Mouse (Mus musculus): Measurements from ENCODE around the gene Cdyl. TPM values are rescaled to one million over a fixed set of nuclear protein-coding genes. Genes with fewer than 3 reads are reported as not detected.

Gene Cdyl
- polyA plus RNA-seq, 1 experiment from 2014 or later, result 13.1 TPM

- H3K27ac ChIP-seq, result 0 out of 2 replicates have a peak overlapping the region, but pooled peaks have one; percentile 6
- no peak overlapping the region for H3K9ac ChIP-seq
- no peaks in the 10 kb centered on the region for H3K36me3 ChIP-seq
- H3K4me1 ChIP-seq, result peaks cover 21% of the 10 kb centered on the region
- H3K4me2 ChIP-seq, result no peak overlapping the region
- no peaks in the 10 kb centered on the region for H3K27me3 ChIP-seq
- no peak overlapping the region for H3K4me3 ChIP-seq (replicated peaks)
- H3K9me3 ChIP-seq (replicated peaks), result no peaks in the 10 kb centered on the region
- 41% methylated on average over 7 of the region's 7 CpGs for WGBS
- ATAC-seq (replicated peaks; ENCODE audit: low FRiP score), result peak; percentile 61
These were observed 134.7 kb downstream of the Cdyl start for GRCm38 (mm10) chr13:35794309-35794708.

GRCm38 (mm10) chr13:35794774-35795173 lies 135.1 kb downstream of the Cdyl start:
- Histone ChIP-seq H3K9ac (no peak overlapping the region), H3K4me3 (replicated peaks) (no peak overlapping the region), H3K27ac (0 out of 2 replicates have a peak overlapping the region, but pooled peaks have one; percentile 19), H3K4me2 (no peak overlapping the region), H3K4me1 (peaks cover 21% of the 10 kb centered on the region), H3K27me3 (no peaks in the 10 kb centered on the region), H3K9me3 (replicated peaks) (no peaks in the 10 kb centered on the region), H3K36me3 (no peaks in the 10 kb centered on the region)
- 65% methylated on average over 4 of the region's 4 CpGs for WGBS
- ATAC-seq (replicated peaks; ENCODE audit: low FRiP score), result 0 out of 2 replicates have a peak, but pooled peaks have one; percentile 60

- no peak for ATAC-seq (replicated peaks; ENCODE audit: low FRiP score)
- WGBS, result 58% methylated on average over 2 of the region's 2 CpGs
These were observed 136.3 kb downstream of the Cdyl start for GRCm38 (mm10) chr13:35795887-35796286.

GRCm38 (mm10) chr13:35796352-35796751 lies 136.7 kb downstream of the Cdyl start:
- Histone ChIP-seq H3K27me3 (no peaks in the 10 kb centered on the region), H3K27ac (no peak overlapping the region), H3K4me1 (peaks cover 22% of the 10 kb centered on the region), H3K4me2 (no peak overlapping the region), H3K4me3 (replicated peaks) (no peak overlapping the region), H3K9ac (no peak overlapping the region), H3K36me3 (no peaks in the 10 kb centered on the region), H3K9me3 (replicated peaks) (no peaks in the 10 kb centered on the region)
- WGBS, result 36% methylated on average over 4 of the region's 4 CpGs
- no peak for ATAC-seq (replicated peaks; ENCODE audit: low FRiP score)

More at GRCm38 (mm10) chr13:35795887-35796286, 136.3 kb downstream of the Cdyl start:
- Histone ChIP-seq H3K36me3 (no peaks in the 10 kb centered on the region), H3K4me1 (peaks cover 22% of the 10 kb centered on the region), H3K4me2 (no peak overlapping the region), H3K27ac (no peak overlapping the region), H3K9me3 (replicated peaks) (no peaks in the 10 kb centered on the region), H3K4me3 (replicated peaks) (no peak overlapping the region), H3K9ac (no peak overlapping the region), H3K27me3 (no peaks in the 10 kb centered on the region)

GRCm38 (mm10) chr13:35797811-35798522 lies 138.3 kb downstream of the Cdyl start:
- Histone ChIP-seq H3K36me3 (no peaks in the 10 kb centered on the region), H3K4me3 (replicated peaks) (no peak overlapping the region), H3K9ac (no peak overlapping the region), H3K4me1 (peaks cover 22% of the 10 kb centered on the region), H3K27ac (no peak overlapping the region), H3K4me2 (no peak overlapping the region), H3K9me3 (replicated peaks) (no peaks in the 10 kb centered on the region), H3K27me3 (no peaks in the 10 kb centered on the region)
- 85% methylated on average over 13 of the region's 13 CpGs for WGBS
- no peak for ATAC-seq (replicated peaks; ENCODE audit: low FRiP score)

- H3K4me3 ChIP-seq (replicated peaks), result no peak overlapping the region
- WGBS, result 72% methylated on average over 9 of the region's 9 CpGs
- no peak overlapping the region for H3K4me2 ChIP-seq
- no peak overlapping the region for H3K27ac ChIP-seq
- H3K9ac ChIP-seq, result no peak overlapping the region
- H3K36me3 ChIP-seq, result no peaks in the 10 kb centered on the region
- H3K9me3 ChIP-seq (replicated peaks), result no peaks in the 10 kb centered on the region
- ATAC-seq (replicated peaks; ENCODE audit: low FRiP score), result no peak
- no peaks in the 10 kb centered on the region for H3K27me3 ChIP-seq
- H3K4me1 ChIP-seq, result peaks cover 22% of the 10 kb centered on the region
These were observed 139.0 kb downstream of the Cdyl start for GRCm38 (mm10) chr13:35798645-35799044.

GRCm38 (mm10) chr13:35800270-35800669 lies 140.6 kb downstream of the Cdyl start:
- Histone ChIP-seq H3K9me3 (replicated peaks) (no peaks in the 10 kb centered on the region), H3K4me2 (no peak overlapping the region), H3K27me3 (no peaks in the 10 kb centered on the region), H3K27ac (no peak overlapping the region), H3K4me3 (replicated peaks) (no peak overlapping the region), H3K9ac (no peak overlapping the region), H3K36me3 (no peaks in the 10 kb centered on the region), H3K4me1 (peaks cover 13% of the 10 kb centered on the region)
- 73% methylated on average over 7 of the region's 7 CpGs for WGBS
- no peak for ATAC-seq (replicated peaks; ENCODE audit: low FRiP score)

- no peak overlapping the region for H3K9ac ChIP-seq
- H3K27ac ChIP-seq, result no peak overlapping the region
- H3K4me3 ChIP-seq (replicated peaks), result no peak overlapping the region
- ATAC-seq (replicated peaks; ENCODE audit: low FRiP score), result no peak
- WGBS, result 64% methylated on average over 3 of the region's 3 CpGs
- H3K27me3 ChIP-seq, result no peaks in the 10 kb centered on the region
- no peaks in the 10 kb centered on the region for H3K9me3 ChIP-seq (replicated peaks)
- peaks cover 9% of the 10 kb centered on the region; the same call in 1 of the 2 replicates for H3K4me1 ChIP-seq
- H3K36me3 ChIP-seq, result no peaks in the 10 kb centered on the region
- no peak overlapping the region for H3K4me2 ChIP-seq
These were observed 146.1 kb downstream of the Cdyl start for GRCm38 (mm10) chr13:35805727-35806126.

- Histone ChIP-seq H3K9ac (no peak overlapping the region), H3K4me1 (peaks cover 9% of the 10 kb centered on the region; the same call in 1 of the 2 replicates), H3K27me3 (no peaks in the 10 kb centered on the region), H3K27ac (no peak overlapping the region), H3K4me3 (replicated peaks) (no peak overlapping the region), H3K9me3 (replicated peaks) (no peaks in the 10 kb centered on the region), H3K4me2 (no peak overlapping the region), H3K36me3 (no peaks in the 10 kb centered on the region)
- WGBS, result 81% methylated on average over 7 of the region's 7 CpGs
- no peak for ATAC-seq (replicated peaks; ENCODE audit: low FRiP score)
These were observed 146.5 kb downstream of the Cdyl start for GRCm38 (mm10) chr13:35806165-35806564.

GRCm38 (mm10) chr13:35807016-35807415 lies 147.4 kb downstream of the Cdyl start:
- no peak for ATAC-seq (replicated peaks; ENCODE audit: low FRiP score)
- Histone ChIP-seq H3K4me1 (peaks cover 11% of the 10 kb centered on the region), H3K27me3 (no peaks in the 10 kb centered on the region), H3K4me2 (no peak overlapping the region), H3K9ac (no peak overlapping the region), H3K9me3 (replicated peaks) (no peaks in the 10 kb centered on the region), H3K36me3 (no peaks in the 10 kb centered on the region), H3K4me3 (replicated peaks) (no peak overlapping the region), H3K27ac (no peak overlapping the region)
- WGBS, result 96% methylated on average over 7 of the region's 7 CpGs

GRCm38 (mm10) chr13:35807525-35807924 lies 147.9 kb downstream of the Cdyl start:
- Histone ChIP-seq H3K27ac (no peak overlapping the region), H3K4me3 (replicated peaks) (no peak overlapping the region), H3K36me3 (no peaks in the 10 kb centered on the region), H3K4me1 (peaks cover 12% of the 10 kb centered on the region), H3K9ac (no peak overlapping the region), H3K9me3 (replicated peaks) (no peaks in the 10 kb centered on the region), H3K4me2 (no peak overlapping the region), H3K27me3 (no peaks in the 10 kb centered on the region)
- ATAC-seq (replicated peaks; ENCODE audit: low FRiP score), result no peak
- WGBS, result 96% methylated on average over 4 of the region's 4 CpGs

- H3K27ac ChIP-seq, result no peak overlapping the region
- no peaks in the 10 kb centered on the region for H3K27me3 ChIP-seq
- no peak overlapping the region for H3K4me3 ChIP-seq (replicated peaks)
- no peaks in the 10 kb centered on the region for H3K9me3 ChIP-seq (replicated peaks)
- no peak for ATAC-seq (replicated peaks; ENCODE audit: low FRiP score)
- H3K4me2 ChIP-seq, result no peak overlapping the region
- H3K9ac ChIP-seq, result no peak overlapping the region
- H3K4me1 ChIP-seq, result peaks cover 12% of the 10 kb centered on the region
- H3K36me3 ChIP-seq, result no peaks in the 10 kb centered on the region
- WGBS, result 90% methylated on average over 8 of the region's 8 CpGs
These were observed 148.3 kb downstream of the Cdyl start for GRCm38 (mm10) chr13:35807940-35808339.
